Mouse (Mus musculus) embryonic fibroblast, embryonic 13.5 days (primary cell): ENCODE measurements around the gene Gatad1. TPM values are rescaled to one million over a fixed set of nuclear protein-coding genes. Genes with fewer than 3 reads are reported as not detected.

Experiments
- H3K27ac ChIP-seq: 2 replicates; pipeline ENCODE4 v1.5.1; 2012; ENCODE audit warnings: low read length, control low read depth, inconsistent platforms; ENCODE audit not compliant: insufficient read depth
- H3K4me1 ChIP-seq: 2 replicates; pipeline ENCODE4 v1.6.1; 2011; ENCODE audit warnings: low read length; ENCODE audit not compliant: control insufficient read depth, insufficient read depth
- H3K4me3 ChIP-seq: 2 replicates; pipeline ENCODE4 v1.5.1; 2011; ENCODE audit warnings: mild to moderate bottlenecking, control low read depth, low read length; ENCODE audit not compliant: insufficient read depth
- CTCF ChIP-seq: IDR thresholded peaks from 2 replicates; pipeline ENCODE4 v1.5.1; 2011; ENCODE audit warnings: mild to moderate bottlenecking, control low read depth, low read length, moderate library complexity, borderline replicate concordance; ENCODE audit not compliant: insufficient read depth
- POLR2A ChIP-seq: IDR thresholded peaks from 2 replicates; pipeline ENCODE4 v1.6.1; 2011; ENCODE audit warnings: low read depth, mild to moderate bottlenecking, control low read depth, low read length, moderate library complexity
- polyA plus RNA-seq: library from polyadenylated mRNA; stranded (reverse); fragments of >200 nt; gene quantifications from 2 replicates; pipeline ENCODE4 v1.2.4, GENCODE M21; 2011; ENCODE audit warnings: low read depth; ENCODE audit not compliant: missing spikeins, insufficient read length

The Gatad1 gene
- 163 and 176 TPM in 2 replicates for polyA plus RNA-seq

- TF ChIP-seq POLR2A = no peak
- TF ChIP-seq CTCF = no peak
- no peak within 1 kb of the TSS for H3K27ac ChIP-seq
- H3K4me1 ChIP-seq = no peaks in the 10 kb centered on the region
- no peak within 1 kb of the TSS for H3K4me3 ChIP-seq
Measured at GRCm38 (mm10) chr5:3657085-3657484, at the start of gene Gatad1. Gatad1 (minus strand) TSS chr5:3657185.

GRCm38 (mm10) chr5:3702180-3702579 lies 45.2 kb upstream of the Gatad1 start:
- no peak for TF ChIP-seq POLR2A
- TF ChIP-seq CTCF = no peak
- Histone ChIP-seq H3K4me1 (no peaks in the 10 kb centered on the region), H3K27ac (no peak overlapping the region), H3K4me3 (no peak overlapping the region)

- no peak for TF ChIP-seq POLR2A
Measured at GRCm38 (mm10) chr5:3700025-3700424, 43.0 kb upstream of the Gatad1 start.

DNA sequence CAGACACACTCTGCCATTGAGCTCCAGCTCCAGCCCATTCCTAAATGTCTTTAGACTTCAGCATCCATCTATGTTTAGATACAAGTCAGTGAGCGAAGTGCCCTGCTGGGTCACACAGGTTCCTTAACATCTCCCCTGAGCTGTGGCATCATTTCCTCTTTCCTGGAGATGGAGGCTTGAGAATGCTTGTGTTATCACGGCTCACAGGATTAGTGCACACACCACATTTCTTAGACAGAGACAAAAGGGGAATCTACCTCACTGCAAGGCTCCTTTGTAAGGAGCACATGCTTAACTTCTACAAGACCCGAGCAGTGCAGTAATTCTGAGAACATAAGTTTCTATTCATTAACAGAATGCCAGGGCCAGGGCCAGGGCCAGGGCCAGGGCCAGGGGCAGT lies 39.0 kb upstream of the Gatad1 start:
- Histone ChIP-seq H3K27ac (no peak overlapping the region), H3K4me1 (no peaks in the 10 kb centered on the region), H3K4me3 (no peak overlapping the region)
- TF ChIP-seq CTCF = no peak
- no peak for TF ChIP-seq POLR2A

More at GRCm38 (mm10) chr5:3700025-3700424, 43.0 kb upstream of the Gatad1 start:
- no peaks in the 10 kb centered on the region for H3K4me1 ChIP-seq
- H3K27ac ChIP-seq = no peak overlapping the region
- H3K4me3 ChIP-seq = no peak overlapping the region

DNA sequence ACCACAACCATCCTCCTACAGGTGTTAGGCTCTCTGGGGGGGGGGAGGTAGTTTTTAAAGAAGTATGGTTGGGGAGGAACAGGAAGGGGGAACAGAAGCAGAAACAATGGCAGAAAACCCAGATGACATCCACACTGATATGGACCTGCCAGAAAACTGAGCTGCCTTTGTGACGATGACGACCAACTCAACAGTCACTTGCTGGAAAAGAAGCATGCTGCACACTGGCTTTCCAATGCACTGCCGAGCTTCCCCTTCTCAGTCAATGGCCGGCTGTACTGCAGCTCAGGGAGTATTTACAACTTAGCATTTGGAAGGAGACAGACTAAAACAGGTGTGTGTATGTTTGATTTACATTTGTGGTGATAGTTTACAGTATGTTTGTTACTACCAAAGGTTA lies 38.2 kb upstream of the Gatad1 start:
- Histone ChIP-seq H3K4me3 (no peak overlapping the region), H3K27ac (no peak overlapping the region), H3K4me1 (no peaks in the 10 kb centered on the region)
- TF ChIP-seq CTCF = no peak
- no peak for TF ChIP-seq POLR2A

DNA sequence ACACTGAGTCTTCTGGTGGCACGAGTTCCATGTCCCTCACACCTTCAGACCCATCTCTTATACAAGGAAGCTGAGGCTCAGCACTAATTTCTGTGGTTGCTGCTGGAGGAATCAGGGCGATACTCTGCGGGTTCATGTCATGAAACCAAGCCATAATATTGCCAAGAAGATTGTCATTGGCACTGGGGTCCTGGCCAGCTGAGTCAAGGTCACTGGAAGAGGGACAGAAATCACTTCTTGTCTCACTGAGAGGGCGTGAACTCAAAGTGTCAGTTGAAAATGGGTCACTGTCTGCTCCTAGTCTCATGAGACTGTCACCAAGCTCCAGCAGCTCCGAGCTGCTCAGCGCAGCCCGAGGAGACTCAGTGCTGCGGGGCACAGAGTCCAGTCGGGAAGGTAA lies 36.0 kb upstream of the Gatad1 start:
- no peaks in the 10 kb centered on the region for H3K4me1 ChIP-seq
- TF ChIP-seq POLR2A (no peak), CTCF (no peak)

DNA sequence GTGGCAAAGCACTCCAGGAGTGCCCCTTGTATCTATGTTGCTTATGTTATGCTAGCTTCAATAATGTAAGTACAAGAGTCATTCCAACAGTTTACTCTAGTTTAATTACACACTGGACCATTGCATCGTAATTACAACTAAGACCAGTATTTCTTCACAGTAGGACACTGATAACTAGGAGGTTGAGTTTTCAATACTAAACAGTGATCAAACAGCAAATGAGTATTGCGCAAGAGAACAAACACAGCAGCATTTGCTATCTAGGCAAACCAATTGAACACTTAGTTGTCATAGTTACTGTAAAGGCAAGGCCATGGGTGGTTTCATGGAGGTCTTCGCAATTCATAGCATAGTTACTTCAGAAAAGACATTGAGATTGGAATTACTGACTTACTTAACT lies 34.3 kb upstream of the Gatad1 start:
- Histone ChIP-seq H3K27ac (no peak overlapping the region), H3K4me1 (no peaks in the 10 kb centered on the region), H3K4me3 (no peak overlapping the region)
- no peak for TF ChIP-seq CTCF
- TF ChIP-seq POLR2A = no peak

More for the DNA sequence above, 36.0 kb upstream of the Gatad1 start:
- H3K4me3 ChIP-seq = no peak overlapping the region
- no peak overlapping the region for H3K27ac ChIP-seq

DNA sequence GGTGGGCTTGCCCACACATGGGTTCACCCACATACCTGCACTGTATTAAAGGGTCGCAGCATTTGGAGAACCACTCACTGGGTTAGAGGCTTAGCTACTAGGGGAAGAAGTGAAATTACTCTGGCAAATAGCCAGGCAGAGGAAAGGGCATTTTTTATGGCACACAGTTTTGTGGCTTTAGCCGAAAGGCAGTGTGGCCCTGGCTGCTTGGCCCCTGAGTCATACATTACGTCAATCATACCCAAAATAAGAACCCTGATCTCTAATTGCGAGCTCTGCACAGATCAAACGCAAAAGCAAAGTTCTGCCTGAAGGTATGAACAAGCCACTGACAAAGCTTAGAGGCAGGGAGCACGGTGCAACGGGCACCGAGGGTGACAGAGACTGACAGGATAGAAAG lies 31.3 kb upstream of the Gatad1 start:
- TF ChIP-seq CTCF (no peak), POLR2A (no peak)
- Histone ChIP-seq H3K4me1 (no peaks in the 10 kb centered on the region), H3K27ac (no peak overlapping the region), H3K4me3 (no peak overlapping the region)

DNA sequence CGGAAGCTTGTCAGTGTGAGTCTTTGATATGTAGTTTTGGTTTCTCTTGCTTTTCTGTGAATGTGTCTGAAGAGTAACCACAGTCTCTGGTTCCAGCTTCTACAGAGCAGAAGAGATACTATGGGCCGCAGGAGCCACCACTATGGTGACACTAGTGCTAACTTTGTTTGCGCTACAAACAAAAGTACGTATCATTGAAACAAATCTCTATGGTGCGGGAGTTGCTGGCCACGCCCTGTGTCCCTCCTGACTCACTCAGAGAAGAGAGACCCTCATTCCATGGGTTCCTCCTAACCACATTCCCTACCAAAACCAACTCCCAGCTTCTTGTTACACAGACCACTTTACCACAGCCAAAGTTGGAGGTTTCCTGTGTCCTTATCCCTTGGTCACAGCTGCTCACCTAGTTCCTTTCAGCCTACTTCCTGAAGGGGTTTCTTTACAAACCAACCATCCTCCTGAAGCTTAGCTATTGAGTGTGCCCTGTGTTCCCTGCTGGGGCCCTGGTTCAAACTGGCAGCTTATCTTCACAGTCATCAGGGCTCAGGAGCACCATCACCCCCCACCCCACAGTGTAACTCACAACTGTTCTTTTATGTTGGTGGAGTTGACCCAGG lies 13.1 kb upstream of the Gatad1 start:
- H3K4me3 ChIP-seq = no peak overlapping the region
- no peaks in the 10 kb centered on the region for H3K4me1 ChIP-seq
- H3K27ac ChIP-seq = no peak overlapping the region
- TF ChIP-seq POLR2A = no peak
- TF ChIP-seq CTCF = no peak

DNA sequence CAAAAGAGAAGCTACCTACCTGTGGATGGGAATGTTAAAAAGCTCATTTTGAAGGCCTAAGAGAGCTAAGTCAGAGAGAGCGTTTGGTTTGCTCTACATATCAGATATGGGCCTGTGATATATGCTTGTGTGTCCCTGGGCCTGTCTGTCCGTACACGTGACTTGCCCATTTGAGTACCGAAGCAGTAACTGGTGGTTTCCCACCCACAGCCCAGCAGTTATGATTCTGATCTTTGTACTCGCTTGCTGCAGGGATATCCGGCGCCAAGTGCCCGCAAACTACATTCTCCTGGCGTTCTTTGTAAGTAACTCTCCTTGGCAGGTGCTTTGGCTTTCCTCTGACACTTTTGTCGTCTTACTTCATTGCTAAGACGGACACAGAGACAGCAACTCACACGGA lies 9.6 kb upstream of the Gatad1 start:
- H3K4me1 ChIP-seq = no peaks in the 10 kb centered on the region
- no peak overlapping the region for H3K4me3 ChIP-seq
- no peak overlapping the region for H3K27ac ChIP-seq
- TF ChIP-seq POLR2A = no peak

DNA sequence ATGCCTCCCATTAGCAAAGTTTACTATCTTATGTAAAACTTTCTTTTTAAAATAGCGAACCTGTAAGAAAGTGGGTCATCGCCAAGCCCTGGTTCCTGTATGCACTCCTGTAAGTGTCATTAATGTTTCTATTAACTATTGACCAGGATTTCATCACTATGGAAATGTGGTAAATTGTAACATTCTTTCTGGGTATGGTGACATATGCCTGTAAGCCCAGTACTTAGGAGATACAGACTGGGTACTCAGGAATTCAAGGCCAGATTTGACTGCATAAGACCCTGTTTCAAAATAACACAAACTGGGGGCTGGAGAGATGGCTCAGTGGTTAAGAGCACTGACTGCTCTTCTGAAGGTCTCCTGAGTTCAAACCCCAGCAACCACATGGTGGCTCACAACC lies 8.2 kb upstream of the Gatad1 start:
- H3K4me1 ChIP-seq = no peaks in the 10 kb centered on the region
- no peak for TF ChIP-seq POLR2A
- TF ChIP-seq CTCF = no peak
- no peak overlapping the region for H3K4me3 ChIP-seq
- no peak overlapping the region for H3K27ac ChIP-seq
